Mouse (Mus musculus) liver, postnatal 0 days (tissue): Measurements from ENCODE around the gene Masp1.

Experiments
- CTCF ChIP-seq: sonication (generic); IDR thresholded peaks from 2 replicates; pipeline ENCODE4 v1.5.1; 2016; ENCODE audit warnings: antibody characterized with exemption, low read depth
- EP300 ChIP-seq: IDR thresholded peaks from 2 replicates; pipeline ENCODE4 v1.6.1; 2016; ENCODE audit warnings: antibody characterized with exemption, low read depth, mild to moderate bottlenecking

GRCm38 (mm10) chr16:23497881-23498280, 22.7 kb downstream of the Masp1 start:
- TF ChIP-seq CTCF (no peak), EP300 (no peak)
